Mouse (Mus musculus) A20 (cell line): ENCODE results near the gene Med22.

Source experiments
- DNase-seq: peaks from one replicate; pipeline ENCODE4 v3.0.0-alpha.2; 2011; ENCODE audit warnings: low read depth, low spot score

Gene Med22

DNA sequence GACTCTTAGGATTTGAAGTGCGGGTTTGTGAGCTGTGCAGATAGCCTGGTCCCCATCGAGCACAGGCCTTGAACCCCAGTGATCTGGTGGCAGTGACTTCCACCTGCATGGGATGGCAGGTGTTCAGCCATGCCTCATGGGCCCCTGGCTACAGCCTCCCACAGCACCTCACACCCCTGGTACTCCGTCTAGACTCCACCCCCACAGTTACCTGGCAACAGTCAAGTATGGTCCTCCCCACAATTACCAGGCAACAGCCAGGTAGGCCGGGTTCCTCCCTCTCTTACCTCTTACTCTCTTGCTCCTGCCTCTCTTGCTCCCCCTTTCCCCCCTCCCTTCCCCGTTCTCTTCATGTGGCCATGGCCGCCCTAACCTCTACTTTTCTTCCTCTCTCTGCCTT lies 39.8 kb downstream of the Med22 start:
- no peak for DNase-seq

DNA sequence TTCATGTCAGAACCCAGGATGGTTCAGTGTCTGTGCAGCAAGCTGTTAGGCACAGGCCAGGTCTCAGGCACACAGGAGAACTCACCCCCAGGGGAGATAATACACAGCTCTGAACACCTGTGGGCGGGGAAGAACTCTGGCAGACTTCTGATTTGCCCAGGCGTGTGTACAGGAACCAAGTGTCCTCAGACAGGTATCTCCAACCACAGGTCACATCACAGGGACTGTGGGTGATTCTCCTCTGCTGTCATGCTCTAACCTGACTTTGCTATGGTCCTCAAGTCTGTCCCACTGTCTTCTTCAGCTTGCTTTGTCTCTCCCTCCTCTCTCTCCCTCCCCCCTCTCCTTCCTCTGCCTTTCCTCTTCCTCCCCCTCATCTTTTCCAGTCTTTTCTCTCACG lies 45.6 kb downstream of the Med22 start, which contains the start of gene Abo:
Abo (minus strand) TSS at position 101 of the 400 bp plus-strand sequence.
- DNase-seq: no peak

DNA sequence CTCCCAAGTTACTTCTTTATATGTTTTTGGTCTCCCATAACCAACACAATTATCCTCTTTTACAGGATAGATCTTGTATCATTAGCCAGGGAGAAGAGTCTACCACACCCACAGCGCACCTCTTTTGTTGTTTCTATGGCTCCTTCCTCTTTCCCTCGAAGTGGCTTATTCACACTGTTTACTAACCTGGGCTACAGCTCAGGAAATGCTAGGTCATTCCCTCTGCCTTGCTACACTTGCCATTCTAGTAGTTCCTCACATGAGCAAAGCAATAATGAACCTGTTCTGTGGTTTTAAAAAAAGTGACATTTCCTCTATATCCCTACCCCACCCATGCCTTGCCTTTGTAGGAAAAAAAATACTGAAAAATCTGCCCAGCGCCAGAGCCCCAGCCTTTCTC lies 47.6 kb downstream of the Med22 start:
- DNase-seq: no peak
